Mouse (Mus musculus): Measurements from ENCODE around the gene Mycbp2.
A peak's percentile ranks its signal among the peaks of the same experiment; 100 is the strongest.

Gene Mycbp2

DNA sequence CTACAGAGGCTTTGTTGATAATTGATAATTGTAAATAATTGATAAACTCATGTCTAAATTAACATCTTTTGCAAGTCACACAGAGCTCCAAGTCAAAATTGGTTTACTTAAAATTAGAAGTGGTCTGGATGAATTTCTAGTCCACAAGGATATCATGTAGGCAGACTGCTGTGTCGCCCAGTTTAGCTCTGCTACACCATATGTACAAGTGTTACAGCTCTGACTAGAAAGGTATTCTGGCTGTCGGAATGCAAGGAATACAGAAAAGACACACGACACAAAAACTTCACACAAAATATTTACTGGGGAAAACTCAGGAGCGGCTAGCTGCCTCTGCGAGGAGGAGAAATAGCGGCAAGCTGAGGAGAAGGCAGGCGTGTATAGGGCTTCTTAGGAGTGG lies 89.7 kb downstream of the Mycbp2 start:
- no peak for DNase-seq

DNA sequence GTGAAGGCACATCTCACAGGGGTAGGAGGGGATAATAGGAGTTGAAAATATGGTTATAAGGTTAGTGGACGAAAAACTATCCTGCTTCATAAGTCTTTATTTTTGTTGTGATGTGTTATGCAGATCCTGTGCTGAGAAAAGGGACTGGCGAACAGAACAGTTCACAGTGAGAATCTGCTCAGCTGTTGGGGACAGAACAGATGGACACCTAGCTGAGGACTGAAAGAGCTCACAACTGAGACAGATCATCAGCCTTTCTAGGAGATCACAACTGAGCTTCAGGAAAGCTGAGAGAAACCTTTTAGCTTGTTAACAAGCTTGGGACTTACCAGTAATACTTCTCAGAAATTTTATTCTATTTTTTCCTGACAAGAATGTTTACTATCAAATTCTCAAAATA lies 92.3 kb downstream of the Mycbp2 start:
- peak; percentile 46 for DNase-seq

DNA sequence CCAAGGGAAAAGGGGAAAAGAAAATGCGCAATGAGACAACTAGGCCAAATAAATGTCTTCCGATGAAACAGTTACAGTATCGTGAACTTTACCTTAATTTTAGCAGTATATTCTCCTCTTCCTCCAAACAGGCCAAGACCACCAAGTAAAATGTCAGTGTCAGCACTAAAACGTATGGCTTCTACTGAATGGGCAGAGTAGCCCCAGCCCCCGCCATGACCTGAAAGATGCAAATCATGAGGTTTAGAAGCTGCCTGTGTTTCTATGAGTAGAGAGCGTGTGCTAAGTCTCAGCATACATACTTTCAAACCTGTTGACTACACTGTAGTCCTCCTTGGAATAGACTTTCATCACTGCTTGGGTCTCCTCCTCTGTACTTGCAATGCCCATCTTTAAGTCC lies 104.6 kb downstream of the Mycbp2 start:
- DNase-seq: no peak

DNA sequence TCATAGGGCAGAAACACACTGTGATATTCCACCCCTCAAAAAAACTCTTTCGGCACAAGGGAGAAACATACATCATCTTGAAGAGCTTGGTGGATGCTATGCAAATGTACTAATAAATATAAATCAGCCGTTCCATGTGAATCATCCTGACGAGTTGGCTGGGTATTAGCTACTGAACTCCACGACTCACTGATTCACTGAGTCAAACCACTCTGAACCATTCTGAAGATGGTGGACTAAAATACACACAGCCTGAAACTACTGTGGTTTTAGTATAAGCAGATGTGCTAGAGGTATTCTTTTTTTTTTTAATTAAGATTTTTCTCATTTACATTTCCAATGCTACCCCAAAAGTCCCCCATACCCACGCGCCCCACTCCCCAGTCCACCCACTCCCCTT lies 111.8 kb downstream of the Mycbp2 start:
- DNase-seq: no peak

DNA sequence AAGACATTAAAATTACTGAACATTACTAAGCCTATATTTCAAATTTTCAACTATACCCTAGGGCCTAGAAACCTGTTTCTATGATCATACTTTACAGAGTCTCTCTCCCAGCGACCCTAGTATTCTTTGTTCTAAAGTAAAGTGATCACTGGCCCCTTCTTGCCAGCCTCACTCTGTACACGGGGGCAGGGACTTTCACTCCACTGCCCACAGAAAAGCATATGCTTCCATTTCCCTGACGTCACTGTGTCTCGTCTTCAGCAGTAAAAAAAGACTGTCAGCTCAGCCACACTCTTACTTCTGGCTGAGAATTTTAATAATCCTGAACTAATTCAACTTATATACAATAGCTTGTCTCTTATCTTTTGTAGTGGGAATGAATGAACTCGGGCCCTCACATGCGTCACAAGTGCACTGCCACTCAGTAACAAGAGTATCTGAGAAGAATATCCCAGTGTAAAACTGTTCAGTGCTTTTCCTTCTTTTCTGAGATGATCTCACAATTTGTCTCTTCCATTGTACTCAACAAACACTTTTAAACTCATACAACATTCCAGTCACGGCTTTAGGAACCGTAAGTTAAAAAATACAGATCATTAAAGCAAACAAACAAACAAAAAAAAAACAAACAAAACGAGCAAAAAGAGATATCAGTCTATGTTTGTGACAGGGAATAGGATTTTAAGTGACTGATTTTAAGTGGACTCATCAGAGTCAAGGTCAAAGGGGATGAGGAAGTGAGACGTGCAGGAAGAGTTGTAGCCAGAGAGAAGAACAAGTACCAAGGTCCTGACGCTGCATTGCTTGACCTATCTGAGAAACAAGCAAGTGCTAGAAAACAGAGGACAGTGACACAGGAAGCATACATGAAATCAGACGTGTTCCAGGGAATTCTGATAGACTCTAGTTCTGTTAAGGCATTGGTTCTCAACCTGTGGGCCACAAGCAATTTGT lies 112.7 kb downstream of the Mycbp2 start:
- no peak for DNase-seq

DNA sequence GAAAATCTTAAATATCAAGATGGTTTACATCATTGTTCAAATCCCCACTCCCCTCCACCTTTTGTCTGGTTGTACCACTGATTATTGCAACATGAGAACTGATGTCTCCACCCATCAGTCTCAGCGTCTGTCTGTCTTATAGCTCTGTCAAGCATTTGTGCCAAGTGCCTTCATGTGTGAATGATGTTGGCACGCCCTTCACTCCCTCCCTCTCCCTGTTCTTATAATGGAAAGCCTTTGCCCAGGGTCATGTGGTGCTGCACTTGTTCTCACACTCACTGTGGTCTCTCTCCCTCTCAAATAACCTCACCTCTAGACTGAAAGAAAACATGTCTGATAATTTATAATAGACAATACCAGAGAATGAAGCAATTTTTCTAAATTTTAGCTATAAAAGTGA lies 124.3 kb downstream of the Mycbp2 start:
- DNase-seq: peak; percentile 48

DNA sequence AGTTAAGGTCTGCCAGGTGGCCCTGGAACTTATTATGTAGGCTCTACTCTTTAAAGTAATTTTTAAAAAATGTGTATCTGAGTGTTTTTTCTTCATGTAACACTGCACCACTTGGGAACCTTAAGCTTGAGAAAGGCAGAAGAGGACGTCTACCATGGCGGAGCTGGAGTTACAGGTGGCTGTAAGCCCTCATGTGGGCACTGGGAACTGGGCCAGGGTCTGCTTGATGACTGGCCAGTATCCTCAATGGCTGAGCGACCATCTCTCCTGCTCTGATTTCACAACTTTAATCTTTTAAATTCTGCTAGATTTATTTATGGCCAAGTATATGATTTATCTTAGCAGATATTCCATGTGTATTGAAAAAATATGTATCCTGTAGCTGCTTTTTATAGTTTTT lies 124.9 kb downstream of the Mycbp2 start:
- DNase-seq: no peak

DNA sequence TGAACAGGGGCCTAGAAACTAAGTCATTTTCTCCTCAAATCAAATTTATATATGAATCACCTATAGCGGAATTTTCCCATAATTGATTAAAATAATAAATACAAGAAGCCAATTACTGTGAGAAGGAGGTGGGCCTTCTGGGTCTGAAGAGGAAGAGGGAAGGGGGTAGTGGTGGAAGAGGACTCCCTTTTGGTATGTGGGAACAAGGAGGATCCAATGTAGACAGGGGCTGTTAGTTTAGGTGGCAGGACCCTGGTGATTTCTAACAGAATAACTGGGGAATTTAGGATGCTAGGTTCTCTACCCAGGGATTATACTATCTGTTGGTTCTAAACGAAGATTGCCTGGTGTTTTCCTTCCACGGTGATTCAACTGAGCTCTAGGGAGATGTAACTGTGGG lies 130.3 kb downstream of the Mycbp2 start:
- DNase-seq: no peak

DNA sequence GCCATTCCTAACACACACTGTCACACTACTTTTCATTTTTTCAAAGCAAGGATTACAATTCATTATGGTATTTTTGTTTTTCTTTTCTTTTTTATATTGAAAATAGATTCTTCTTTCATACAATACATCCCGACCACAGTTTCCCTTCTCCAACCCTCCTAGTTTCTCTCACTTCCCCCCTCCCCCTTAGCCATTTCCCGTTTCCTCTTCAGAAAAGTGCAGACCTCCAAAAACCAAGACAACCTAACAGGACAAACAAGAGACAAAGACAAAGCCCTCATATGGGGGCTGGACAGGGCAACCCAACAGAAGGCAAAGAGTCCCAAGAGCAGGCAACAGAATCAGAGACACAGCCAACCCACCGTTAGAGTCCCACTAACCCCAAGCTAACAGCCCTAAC lies 160.0 kb downstream of the Mycbp2 start:
- no peak for DNase-seq

DNA sequence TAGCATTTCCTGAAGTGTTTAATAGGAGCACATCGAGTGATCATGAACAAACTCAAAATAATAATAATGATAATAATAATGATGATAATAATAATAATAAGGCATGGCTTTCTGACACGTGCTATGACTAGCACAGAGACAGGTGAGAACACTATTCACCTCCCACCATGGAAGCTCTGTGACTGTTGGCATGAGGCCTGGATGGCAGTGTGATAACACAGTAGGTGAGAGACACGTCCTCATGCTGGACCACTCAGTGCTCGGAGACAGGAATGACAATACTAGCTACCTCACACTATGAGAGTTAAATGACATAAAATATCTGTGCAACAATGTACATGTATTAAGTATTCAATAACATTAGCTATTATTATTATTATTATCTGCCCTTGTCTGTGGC lies 160.5 kb downstream of the Mycbp2 start:
- peak; percentile 19 for DNase-seq

DNA sequence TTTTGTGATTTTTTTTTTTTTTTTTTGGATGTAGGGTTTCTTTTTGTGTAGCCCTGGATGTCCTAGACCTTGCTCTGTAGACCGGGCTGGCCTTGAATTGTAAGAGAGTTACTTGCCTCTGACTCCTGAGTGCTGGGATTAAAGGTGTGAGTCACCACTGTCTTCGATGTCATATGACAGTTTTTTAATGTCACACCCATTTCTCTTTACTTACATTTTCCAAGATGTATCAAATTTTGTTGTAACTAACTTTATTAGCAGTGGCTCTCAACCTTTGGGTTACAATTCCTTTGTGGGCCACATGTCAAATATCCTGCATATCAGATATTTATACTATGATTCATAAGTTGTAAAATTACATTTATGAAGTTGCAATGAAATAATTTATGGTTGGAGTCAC lies 166.5 kb downstream of the Mycbp2 start:
- DNase-seq: no peak

DNA sequence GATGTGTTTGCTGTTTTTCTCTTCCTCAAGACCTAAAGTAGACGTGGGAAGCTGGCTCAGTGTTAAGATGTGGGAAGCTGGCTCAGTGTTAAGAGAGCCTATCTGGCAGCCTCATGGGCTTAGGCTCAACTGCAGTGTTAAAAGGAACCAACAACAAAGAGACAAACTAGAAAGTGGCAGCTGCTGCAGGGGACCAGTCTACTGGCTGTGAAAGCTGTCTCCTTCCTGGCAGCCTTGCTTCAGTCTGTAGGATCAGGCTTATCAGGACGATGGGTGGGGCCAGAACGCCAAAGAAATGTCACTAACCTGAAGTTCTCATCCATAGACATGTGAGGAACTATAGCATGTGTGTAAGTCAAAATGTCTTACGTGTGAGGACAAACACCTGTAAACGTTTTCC lies 183.7 kb downstream of the Mycbp2 start:
- no peak for DNase-seq

DNA sequence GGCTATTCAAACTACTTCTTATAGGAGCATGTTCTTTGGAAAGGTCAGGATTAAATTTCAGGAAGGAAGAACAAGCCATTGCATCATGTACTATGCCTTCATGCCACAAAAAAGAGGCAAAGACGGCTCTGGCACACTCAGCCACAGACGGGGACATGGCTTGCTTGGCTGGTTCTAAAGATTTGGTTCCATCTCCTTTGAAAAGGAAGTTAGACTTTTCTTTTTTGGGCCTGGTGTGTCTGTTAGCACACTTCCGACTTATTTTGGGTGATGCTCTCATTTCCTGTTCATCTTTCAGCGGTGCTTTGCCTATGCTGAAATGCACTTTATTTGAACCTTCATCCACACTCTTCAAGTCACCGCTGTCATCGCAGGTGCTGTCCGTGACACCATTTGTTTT lies 190.9 kb downstream of the Mycbp2 start:
- no peak for DNase-seq

DNA sequence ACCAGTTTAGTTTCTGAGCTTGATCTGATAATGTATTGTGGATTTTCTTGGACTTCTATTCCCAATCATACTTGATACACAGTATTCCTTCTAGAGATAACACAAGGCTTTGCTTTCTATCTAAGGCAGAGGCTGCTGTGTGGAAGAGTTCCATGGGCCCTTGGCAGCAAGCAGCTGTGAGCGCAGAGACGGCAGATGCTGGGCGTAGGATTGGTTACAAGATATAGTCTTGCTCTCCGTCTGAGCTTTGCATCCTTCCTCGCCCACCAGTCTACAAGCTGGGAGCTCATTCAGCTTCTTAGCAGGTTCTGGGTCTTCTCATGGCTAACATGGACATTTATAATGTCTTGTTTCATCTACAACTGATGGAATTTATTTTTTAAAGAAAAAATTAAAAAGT lies 196.5 kb downstream of the Mycbp2 start:
- DNase-seq: no peak

DNA sequence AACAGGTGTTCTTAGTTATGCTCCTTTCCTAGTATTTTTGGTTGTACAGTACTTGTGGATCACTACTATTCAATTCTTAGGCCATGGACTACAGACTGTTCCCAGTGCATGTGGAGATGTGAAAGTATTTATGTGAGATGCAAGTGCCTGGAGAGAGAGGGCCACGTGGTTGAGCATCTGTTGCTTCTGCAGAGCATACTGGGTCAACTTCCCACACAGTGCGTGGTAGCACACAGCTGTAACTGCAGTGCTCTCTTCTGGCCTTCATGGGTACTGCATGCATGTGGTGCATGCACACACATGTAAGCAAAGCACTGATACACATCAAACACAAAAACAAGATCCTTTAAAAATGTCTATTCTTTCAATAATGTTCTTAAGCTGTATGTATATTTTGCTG lies 214.6 kb downstream of the Mycbp2 start:
- DNase-seq: peak; percentile 26

DNA sequence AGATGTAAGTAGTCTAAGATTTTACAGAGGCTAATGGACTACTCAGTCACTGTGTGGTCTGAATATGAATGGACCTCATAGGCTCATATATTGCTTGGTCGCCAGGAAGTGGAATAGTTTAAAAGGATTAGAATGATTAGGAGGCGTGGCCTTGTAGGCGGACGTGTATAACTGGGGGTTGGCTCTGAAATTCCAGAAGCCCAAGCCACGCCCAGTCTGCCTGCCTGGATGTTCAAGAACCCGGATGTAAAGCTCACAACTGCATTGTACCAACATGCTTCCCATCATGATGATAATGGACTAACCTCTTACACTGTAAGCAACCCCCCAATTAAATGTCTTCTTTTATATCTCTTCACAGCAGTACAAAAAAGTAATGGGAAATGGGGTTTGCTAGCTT lies 220.9 kb downstream of the Mycbp2 start:
- no peak for DNase-seq

DNA sequence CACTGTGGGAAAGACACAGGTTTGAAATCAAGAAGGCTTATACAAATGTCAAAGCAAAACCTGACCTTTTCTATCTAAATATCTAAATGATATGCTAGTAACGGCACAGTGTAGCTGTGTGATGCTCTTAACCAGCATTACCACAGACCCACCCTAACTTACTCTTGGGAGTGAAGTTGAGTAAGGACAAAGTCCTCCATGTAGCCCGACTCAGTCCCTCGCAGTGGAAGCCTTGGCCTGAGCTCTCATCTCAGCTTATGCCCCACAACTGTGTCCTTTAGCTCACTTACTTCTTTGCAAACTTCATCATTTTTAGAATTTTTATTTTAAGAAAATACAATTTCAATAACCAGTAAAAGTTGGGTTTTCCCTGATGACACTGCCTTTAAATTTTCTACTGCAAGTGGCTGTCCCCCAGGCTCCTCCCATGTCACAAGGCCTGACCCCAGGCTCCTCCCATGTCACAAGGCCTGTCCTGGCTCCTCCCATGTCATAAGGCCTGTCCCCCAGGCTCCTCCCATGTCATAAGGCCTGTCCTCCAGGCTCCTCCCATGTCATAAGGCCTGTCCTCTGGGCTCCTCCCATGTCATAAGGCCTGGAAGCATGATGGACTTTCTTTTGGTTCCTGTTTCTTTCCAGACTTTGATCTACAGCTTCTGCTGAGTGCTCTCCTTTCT lies 231.5 kb downstream of the Mycbp2 start:
- no peak for DNase-seq

DNA sequence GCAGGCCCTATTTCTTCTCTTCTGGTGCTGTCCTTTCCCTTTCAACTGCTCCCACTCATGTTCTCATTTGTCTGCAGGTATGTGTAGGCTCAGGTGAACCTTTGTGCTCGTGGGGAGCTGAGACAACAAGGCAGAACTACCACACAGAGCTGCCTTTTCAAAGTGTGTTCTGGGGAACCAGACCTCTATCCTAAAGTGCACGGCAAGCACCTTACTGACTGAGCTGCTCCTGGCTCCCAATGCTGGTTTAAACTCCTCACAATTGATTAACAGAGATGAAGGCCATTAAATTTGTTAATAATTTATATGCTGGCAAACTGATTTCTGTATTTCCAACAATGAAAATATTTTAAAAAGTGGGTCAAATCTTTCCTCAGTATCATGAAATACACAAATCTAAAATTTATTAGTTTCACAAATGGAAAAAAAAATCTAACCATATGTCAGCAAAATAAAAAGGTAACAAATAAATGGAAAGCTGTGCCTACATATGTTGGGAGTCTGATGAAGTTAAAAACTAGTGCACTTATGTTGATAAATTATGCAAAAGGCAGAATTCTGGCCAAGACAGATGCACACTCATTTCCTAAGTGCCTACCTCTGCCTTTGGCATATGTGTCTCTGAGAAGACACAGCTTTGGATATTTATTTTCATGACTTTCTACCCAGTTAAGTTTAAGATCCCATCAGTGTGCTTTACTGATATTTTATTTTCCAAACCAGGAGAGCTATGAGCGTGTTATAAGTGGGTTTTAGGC lies 233.8 kb downstream of the Mycbp2 start:
- no peak for DNase-seq

DNA sequence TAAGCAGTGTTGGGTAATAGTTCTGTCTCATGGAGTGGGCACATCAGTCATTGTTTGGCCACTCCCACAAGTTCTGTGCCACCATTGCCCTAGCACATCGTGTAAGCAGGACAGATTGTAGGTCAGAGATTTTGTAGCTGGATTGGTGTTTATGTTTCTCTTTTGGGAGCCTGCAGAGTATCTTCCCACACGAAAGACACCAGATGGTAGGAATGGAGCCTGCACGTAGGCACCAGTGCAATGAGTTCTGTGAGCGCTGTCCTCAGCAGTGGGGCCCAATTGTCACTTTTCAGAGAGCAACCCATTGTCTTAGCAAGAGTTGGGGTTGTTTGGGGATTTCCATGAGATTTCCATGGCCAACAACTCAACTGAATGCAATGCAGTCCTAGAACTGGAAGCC lies 236.6 kb downstream of the Mycbp2 start:
- no peak for DNase-seq

DNA sequence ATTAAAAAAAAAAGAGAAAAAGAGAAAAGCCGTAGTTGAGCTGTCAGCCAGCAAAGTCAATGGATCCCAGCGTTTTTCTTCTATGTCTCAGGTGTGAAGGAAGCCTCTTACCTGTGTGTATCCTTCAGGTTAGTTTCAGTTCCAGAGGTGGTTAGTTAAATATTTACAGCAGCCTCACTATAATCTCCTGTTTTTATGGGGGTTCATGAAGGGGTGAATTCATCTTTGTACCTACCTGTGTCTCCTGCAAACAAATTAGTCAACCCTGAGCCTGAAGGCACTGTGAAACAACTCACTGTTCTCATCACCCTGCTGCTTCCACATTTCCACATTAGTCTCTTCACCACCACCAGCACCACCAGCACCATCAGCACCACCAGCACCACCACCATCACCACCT lies 240.3 kb downstream of the Mycbp2 start:
- DNase-seq: no peak

DNA sequence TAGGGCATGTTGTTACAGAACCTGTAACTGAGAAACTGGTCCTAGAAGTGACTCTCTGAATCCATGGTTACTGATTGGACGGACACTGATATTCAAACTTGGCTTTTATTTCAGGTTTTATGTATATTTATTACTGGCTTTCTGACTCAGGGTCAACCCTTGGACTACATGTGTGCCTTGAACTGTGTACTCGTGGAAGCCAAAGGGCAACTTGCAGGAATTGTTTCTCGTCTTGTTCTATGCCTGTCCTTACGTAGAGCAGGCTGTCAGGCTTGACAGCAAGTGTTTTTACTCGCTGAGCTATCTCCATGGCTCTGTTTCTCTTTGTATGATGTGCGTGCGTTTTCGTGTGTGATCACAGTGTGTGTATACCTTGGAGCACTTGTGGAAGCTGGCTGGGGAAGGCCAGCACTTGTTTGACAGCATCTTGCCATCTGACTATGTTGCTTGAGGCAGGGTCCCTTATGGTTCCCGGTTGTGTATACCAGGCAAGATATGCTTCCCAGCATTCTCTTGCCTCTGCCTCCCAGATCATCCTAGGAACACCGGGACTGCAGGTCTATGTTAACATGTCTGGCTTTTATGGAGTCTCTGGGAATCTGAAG lies 243.8 kb downstream of the Mycbp2 start:
- no peak for DNase-seq

DNA sequence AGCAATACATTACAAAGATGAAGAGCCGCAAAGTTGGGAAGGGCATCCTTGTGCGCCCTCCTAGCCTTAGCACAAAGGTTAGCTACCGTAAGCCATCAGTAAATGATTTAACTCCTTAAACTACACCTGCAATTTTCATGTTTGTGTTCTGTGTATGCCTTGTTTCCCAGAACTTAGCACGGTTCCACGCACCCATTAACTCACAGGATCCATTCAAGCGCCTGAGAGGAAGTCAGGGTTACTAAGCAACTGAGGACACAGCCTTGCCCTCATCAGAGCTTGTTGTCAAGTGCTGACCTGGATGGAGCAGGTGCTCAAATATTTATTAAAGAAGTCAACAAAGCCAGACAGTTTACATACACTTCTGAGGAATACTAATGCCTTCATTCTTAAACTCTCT lies 244.4 kb downstream of the Mycbp2 start:
- DNase-seq: no peak

DNA sequence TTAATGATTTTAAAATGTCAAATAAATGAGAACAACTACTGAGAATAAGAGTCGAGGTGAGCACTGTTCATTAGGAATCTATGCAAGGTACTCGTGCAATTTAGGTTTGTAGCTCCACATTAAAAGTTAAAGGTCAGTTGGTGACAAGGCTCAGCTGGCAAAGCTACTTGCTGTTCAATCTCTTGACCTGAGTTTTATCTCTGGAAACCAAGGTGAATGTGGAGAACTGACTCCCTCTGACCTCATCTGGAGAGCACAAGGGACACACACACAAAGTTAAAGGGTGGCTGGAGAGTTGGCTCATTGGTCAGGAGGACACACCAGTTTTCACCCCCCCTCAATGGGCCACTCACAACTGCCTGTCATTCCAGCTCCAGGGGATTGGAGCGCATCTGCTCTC lies 245.4 kb downstream of the Mycbp2 start:
- DNase-seq: no peak
